Mouse (Mus musculus): ENCODE measurements around the gene Gprin1.
"Not testable (repeated sequence)": the region's sequence is repeated elsewhere in the genome, so short reads cannot be mapped to it uniquely, and the experiment has no call there.

Gprin1 gene

DNA sequence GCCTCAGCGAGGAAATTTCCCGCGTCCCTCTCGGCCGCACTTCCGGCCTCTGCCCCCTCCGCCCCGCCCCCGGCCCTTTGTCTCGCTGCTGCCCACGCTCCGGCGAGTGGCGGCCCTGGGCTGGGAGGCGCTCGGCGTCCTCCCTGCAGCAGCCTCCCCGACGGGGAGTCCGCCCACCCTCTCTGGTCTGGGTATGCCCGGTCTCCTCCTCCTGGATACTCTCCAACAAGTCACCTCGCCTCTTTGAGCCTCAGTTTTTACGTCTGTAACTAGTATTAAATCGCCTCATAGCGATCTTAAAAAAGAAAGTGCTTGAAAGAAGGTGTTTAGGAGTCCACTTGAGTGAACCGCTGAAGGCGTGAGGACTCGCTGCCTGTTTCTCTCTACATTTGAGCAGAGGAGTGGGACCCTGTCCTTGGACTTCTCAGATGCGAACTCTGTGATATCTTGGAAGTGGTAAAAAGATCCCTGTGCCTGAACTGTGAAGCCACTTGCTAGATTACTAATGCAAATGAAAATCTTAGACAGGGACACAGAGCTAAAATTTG, at the start of gene Gprin1:
Gene Gprin1 (minus strand): TSS at position 11 of the 548 bp plus-strand sequence.
- no peak for ATAC-seq (ENCODE audit: low TSS enrichment)

DNA sequence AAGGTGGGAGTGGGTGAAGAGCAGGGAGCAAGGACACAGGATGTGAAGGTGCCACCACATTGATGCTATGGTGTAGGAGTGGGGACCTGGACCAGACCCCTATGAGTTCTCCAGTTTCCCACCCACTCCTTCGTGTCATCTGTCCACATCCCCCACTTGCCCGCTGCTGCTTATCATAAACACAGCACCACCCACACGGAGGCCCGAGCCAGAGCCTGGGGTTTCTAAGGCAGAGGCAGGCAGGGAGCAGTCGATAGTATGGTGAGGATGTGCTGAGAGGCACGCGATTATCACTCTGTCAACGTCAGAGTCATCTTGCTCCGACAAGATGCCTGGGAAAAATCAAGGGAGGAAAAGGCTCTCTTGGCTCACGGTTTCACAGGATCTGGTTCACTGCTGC, 49.1 kb upstream of the Gprin1 start:
- peak; percentile 14 for ATAC-seq (ENCODE audit: low TSS enrichment)

DNA sequence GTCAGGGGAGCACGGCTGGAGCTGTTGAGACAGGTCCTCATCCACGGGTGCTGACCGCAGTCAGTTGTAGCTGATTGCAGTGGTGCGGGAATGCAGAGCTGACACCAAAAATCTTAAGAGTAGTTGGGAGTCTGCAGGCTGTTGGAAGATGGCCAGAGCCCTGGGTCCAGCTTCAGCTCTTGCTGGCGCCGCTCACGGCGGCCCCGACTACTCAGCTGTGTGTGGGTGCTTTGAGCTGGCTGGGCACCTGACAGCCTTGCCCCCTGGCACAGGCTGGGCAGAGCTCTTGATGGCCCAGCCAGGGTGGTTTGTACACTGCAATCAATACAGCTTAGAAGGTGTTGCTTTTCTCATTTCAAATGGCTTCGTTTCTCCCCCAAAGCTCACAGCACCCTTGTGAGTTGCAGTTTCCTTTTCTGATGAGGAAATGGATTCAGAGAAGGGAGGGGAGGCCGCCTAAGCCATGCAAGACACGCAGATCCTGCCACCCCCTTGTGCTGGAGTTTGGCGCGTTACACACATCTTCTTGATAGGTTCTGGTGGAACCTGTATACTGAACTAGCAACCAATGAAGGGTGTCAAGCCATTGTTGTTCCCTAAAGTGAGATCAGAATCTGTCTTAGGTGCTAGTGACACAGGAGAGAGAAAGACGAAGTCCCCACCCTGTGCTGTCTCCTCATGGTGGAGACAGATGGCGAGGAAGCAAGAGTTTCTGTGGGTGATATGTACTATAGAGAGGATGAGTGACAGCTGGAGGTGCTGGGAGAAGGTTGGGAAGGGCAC, 48.4 kb upstream of the Gprin1 start:
- peak; percentile 41 for ATAC-seq (ENCODE audit: low TSS enrichment)

DNA sequence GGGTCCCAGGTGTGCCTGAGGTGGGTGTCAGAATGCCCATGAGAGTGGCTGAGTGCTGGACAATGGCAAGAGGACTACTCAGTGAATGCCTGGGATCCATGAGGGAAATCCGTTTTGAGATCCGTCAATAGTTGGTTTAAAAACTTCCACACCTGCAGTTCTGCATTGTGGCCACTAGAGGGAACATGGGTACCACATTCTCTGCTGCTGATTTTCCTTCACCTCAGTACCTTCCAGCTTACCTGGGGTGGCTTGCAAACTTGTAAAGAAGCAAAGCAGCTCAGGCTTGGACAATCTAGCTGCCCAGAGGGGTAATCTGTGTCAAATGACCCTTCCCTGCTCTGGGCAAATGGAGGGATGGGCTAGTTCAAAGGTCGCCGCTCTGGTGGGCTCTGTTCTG, 47.7 kb upstream of the Gprin1 start:
- no peak for ATAC-seq (ENCODE audit: low TSS enrichment)

GRCm38 (mm10) chr13:54794843-54795242, 45.2 kb upstream of the Gprin1 start:
- no peak for ATAC-seq (ENCODE audit: low TSS enrichment)

GRCm38 (mm10) chr13:54794002-54794577, 44.4 kb upstream of the Gprin1 start:
- peak; percentile 28; the same call in 1 of the 2 replicates for ATAC-seq (ENCODE audit: low TSS enrichment)

DNA sequence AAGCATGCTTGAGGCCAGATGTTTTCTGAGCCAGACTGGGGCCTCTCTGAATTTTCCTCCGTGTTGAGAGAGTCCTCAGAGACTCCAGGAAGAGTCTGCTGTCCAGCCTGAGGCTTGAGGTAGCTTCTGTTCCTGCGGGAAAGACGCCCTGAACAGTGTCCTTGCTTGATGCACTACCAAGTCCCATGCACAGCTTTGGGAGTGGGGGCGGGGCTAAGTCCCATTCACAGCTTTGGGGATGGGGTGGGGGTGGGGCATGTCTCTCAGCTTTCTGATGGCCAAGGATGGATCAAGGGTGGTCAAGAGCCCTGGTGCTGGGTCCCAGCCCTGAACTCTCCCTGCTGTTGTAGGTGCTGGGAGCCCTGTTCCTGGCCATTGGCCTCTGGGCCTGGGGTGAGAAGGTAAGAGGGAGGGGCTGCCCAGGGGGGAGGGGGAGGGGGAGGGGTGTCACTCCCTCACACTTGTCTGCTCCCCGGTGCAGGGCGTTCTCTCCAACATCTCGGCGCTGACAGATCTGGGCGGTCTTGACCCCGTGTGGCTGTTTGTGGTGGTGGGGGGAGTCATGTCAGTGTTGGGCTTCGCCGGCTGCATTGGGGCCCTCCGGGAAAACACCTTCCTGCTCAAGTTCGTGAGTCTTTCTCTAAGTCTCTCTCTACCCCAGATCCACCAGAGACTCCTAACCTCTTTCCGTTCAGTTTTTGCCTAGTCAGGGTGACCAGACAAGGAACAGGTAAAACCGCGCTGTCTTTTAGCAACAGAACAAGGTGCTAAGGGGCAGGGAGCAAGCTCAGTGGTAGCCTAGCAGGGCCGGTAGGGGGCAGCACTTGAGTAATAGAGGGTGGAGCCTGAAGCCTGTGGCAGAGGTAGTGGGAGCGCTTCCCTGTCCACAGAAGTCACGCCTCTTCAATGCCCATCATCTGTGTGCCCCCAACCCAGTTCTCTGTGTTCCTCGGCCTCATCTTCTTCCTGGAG, 42.9 kb upstream of the Gprin1 start:
- no peak for ATAC-seq (ENCODE audit: low TSS enrichment)

GRCm38 (mm10) chr13:54789561-54790397, 40.1 kb upstream of the Gprin1 start:
- ATAC-seq (ENCODE audit: low TSS enrichment) = peak; percentile 24

- ATAC-seq (ENCODE audit: low TSS enrichment) = peak; percentile 78
These were observed 39.3 kb upstream of the Gprin1 start, which contains the start of gene Tspan17 for GRCm38 (mm10) chr13:54788740-54789560. TSS of gene Tspan17 (plus strand) at chr13:54789377.

DNA sequence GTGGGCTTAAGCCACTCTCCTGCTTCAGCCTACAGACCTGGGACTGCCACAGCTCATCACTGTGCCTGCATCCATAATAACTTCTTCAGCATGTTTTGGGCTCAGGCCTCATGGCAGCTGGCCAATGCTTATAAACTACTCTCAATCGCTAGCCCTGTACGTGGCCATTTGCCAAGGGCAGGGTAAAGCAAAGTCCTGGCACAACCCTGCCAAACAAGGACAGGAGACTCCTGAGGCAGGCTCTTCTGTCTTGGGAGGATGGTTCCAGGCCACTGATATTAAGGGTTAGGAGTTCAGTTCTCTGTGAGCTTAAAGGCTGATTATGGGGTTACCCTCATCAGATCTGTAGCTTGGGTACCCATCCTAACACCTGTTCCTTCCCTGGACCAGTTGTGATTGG, 37.9 kb upstream of the Gprin1 start:
- ATAC-seq (ENCODE audit: low TSS enrichment) = not testable (repeated sequence)

GRCm38 (mm10) chr13:54783698-54784097, 34.0 kb upstream of the Gprin1 start, which contains the start of gene Eif4e1b:
TSS of gene Eif4e1b (plus strand) at chr13:54783998.
- no peak for ATAC-seq (ENCODE audit: low TSS enrichment)

DNA sequence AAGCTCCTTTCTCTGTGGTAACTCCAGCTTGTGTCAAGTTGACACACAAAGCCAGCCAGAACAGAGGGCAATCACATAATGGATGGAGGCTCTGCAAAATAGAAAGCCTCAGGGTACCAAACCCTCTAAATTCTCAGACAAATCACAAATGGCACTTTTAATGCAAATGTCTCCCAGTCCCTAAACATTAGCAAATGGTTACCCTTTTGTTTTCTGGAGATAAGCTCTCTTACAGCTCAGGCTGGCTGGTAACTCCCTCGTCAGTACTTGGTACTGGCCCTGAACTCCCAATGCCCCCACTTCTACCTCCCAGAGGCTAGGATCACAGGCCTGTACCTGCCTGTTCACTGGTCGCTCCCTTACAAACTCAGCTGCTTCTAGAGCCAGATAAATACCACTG, 33.6 kb upstream of the Gprin1 start:
- no peak for ATAC-seq (ENCODE audit: low TSS enrichment)

DNA sequence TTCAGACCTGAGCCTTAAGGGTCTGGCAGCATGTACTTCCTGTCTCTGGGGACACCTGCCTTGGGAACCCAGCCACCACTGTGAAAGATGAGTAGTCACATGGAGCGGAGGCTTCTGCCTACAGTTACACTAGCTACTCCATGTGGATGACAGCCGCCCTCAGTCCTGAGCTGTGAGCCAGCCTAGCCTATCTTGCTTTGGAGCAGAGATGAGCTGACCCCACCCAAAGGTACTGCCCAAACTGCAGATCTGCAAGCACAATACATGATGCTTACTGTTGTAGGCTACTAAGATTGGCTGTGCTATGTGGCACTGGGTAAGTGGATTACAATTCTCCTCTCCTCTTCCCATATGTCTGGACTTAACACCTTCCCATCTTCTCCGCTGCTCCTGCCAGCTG, 31.4 kb upstream of the Gprin1 start:
- peak; percentile 79 for ATAC-seq (ENCODE audit: low TSS enrichment)

GRCm38 (mm10) chr13:54780592-54780991, 30.9 kb upstream of the Gprin1 start:
- peak; percentile 76 for ATAC-seq (ENCODE audit: low TSS enrichment)

GRCm38 (mm10) chr13:54767012-54767411, 17.3 kb upstream of the Gprin1 start:
- no peak for ATAC-seq (ENCODE audit: low TSS enrichment)

DNA sequence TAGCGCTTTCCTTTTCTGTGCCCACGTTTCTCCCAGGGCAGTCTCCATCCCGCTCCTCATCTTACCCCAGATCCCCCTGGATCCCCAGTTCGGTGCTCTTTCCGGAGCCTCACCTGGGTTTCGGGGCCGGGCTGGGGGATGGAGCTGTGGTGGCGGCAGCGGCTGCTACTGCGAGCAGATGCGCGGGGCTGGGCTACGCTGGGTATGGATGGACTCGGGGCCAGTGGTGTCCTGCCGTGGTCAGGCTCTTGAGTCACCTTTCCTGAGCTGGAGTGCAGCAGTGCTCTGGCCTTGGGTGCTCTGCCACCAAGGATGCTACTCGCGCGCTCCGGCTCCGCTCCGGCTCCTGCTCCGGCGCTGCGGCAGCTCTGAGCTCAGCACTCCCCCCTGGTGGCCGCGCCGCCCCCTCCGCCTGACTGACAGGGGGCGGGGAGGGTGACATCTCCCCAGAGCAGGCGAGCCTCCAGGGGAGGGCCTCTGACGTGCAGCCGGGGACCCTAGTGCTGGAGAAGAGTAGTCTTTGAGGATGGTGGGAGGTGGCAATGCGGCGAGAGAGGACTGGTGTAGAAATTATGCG, 16.6 kb upstream of the Gprin1 start, which contains the start of gene Sncb:
Gene Sncb (minus strand): TSS at position 404 of the 577 bp plus-strand sequence.
- ATAC-seq (ENCODE audit: low TSS enrichment) = peak; percentile 77

DNA sequence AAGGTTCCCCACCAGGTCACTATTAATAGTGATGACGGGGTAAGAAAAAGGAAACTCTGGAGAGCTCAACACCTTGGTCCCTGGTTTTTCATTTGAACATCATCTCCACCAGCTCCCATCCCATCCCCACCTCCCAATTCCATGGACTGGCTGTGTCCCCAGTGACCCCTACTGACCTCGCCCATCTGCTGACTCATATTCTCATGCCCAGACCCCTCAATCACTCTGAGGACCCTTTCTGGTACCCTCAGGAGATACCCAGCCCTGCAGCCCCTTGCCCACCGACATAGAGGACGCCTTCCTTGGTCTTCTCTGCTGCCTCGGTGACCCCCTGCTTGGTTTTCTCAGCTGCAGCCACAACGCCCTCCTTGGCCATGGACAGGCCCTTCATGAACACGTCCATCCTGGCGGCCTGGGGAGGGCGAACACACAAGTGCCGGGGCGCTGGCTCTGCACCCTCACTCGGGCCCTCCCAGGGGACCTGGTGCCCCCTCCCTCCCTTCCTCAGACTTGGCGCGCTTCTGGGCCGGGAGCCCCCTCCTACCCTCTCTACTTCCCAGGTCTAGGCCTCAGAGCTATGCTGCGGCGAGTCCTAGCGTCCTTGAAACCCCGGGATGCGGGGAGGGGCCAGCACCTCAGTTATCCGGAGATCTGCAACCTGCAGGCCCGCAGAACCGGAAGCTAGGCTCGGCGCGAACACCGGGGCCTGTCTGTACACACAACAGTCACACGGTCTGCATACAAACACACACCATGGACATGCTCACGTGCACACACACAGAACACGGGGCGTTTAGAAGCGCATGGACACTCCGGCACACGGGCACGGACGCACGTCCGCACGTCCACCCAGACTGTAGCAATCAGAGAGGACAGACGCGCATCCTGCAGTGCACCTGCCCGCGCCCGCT, 15.9 kb upstream of the Gprin1 start:
- peak; percentile 18; the same call in 1 of the 2 replicates for ATAC-seq (ENCODE audit: low TSS enrichment)

DNA sequence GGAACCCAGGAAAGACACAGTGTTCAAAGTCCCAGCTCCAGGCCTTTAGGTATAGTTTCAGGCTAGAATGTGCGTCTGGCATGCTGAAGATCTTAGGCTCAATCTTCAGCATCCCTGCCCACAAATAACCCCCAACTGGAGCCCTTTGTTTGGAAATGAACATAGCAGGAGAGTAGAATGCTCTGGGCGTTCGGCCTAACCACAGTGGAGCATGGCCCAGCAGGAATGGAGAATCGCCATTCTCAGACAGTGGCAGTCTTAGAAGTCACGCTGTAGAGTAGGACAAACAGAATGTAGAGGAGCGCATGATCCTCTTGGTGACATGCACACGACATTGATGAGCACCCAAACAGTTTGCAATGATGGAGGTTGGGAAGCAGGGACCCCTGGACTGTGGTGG, 11.2 kb upstream of the Gprin1 start:
- no peak for ATAC-seq (ENCODE audit: low TSS enrichment)

All from frontal cortex, adult (tissue).